ENCODE assay signal across 26 mouse cellular contexts in the genomic region with DNA sequence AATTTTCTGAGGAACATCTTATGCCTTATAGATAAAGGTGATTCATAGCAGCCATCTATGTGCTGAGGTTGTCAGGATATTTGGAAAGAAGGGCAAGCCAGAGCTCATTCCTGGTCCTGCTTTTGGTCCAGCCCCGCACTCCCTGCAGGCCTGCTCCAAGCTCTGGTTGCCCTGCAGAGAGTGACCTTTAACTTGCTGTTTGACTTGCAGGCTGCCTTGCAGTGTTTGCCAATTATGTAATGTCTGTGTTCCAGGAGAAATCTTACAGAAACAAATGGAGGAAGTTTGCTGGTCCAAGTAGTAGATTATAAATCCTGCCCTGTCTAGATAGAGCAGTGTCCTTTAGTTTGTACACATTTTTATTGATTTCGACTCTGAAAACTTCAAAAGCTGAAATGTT. TPM values are rescaled to one million over a fixed set of nuclear protein-coding genes. Genes with fewer than 3 reads are reported as not detected.
DNase-seq lines count a peak whose midpoint lies in the region; ATAC-seq and TF ChIP-seq lines count a peak whose summit lies in the region.
"Had no signal": no experiment of that assay in that cellular context is flagged by ENCODE, and none has a peak within 500 bp of the region (broad histone marks: within the 10 kb centered on the region; RNA-seq: fewer than 3 reads in every experiment).

No protein-coding gene starts in this region.

- H3K27ac ChIP-seq in kidney, adult 2 months (ENCODE audit: insufficient read depth, low read depth, low read length): no peak overlapping the region
- no peak overlapping the region for H3K27ac ChIP-seq in kidney, embryonic 15.5 days
- no peak overlapping the region for H3K27ac ChIP-seq in liver, embryonic 15.5 days (replicated peaks)
- no peak overlapping the region for H3K27ac ChIP-seq in liver, embryonic 11.5 days (ENCODE audit: low read depth, low read length)
- no peak overlapping the region for H3K27ac ChIP-seq in stomach, postnatal 0 days (replicated peaks)
- H3K27ac ChIP-seq: embryonic facial prominence, embryonic 15.5 days; heart, embryonic 13.5 days; hindbrain, postnatal 0 days had no signal

- WGBS in kidney, adult 2 months: 46% methylated on average over 2 of the region's 2 CpGs
- 79% methylated on average over 2 of the region's 2 CpGs for WGBS in kidney, embryonic 15.5 days
- 57% methylated on average over 2 of the region's 2 CpGs for WGBS in liver, embryonic 15.5 days (ENCODE audit: insufficient replicate concordance)
- WGBS in liver, embryonic 11.5 days: 74% methylated on average over 2 of the region's 2 CpGs
- WGBS in stomach, postnatal 0 days: 62% methylated on average over 2 of the region's 2 CpGs

- H3K27me3 ChIP-seq in kidney, adult 2 months (replicated peaks; ENCODE audit: control insufficient read depth, insufficient read depth, low read length): no peaks in the 10 kb centered on the region
- H3K27me3 ChIP-seq in kidney, embryonic 15.5 days: no peaks in the 10 kb centered on the region
- H3K27me3 ChIP-seq in liver, embryonic 15.5 days: no peaks in the 10 kb centered on the region
- no peaks in the 10 kb centered on the region for H3K27me3 ChIP-seq in liver, embryonic 11.5 days (replicated peaks; ENCODE audit: control insufficient read depth, insufficient read depth, low read length)
- H3K27me3 ChIP-seq in stomach, postnatal 0 days (ENCODE audit: control insufficient read depth, insufficient read depth, low read length): no peaks in the 10 kb centered on the region
- H3K27me3 ChIP-seq: embryonic facial prominence, embryonic 15.5 days; heart, embryonic 13.5 days had no signal

- no peak for TF ChIP-seq POLR2A in kidney, adult 2 months (IDR thresholded peaks at IDR 0.05; ENCODE audit: low read depth, low read length)

- no peaks in the 10 kb centered on the region for H3K36me3 ChIP-seq in kidney, adult 2 months (ENCODE audit: control insufficient read depth, insufficient read depth, low read length)
- H3K36me3 ChIP-seq in kidney, embryonic 15.5 days: peaks cover 6% of the 10 kb centered on the region; the same call in 1 of the 2 replicates
- H3K36me3 ChIP-seq in liver, embryonic 15.5 days (replicated peaks): no peaks in the 10 kb centered on the region; the same call in 1 of the 2 replicates
- no peaks in the 10 kb centered on the region for H3K36me3 ChIP-seq in liver, embryonic 11.5 days (ENCODE audit: control insufficient read depth, insufficient read depth, low read length)
- no peaks in the 10 kb centered on the region for H3K36me3 ChIP-seq in stomach, postnatal 0 days (ENCODE audit: control insufficient read depth, insufficient read depth, low read length)

- DNase-seq in adrenal gland, adult 2 months: peak; percentile 49
- no peak for DNase-seq in adrenal gland, postnatal 14 days
- DNase-seq in kidney, adult 2 months: peak; percentile 65
- DNase-seq in liver, embryonic 11.5 days (ENCODE audit: low spot score): no peak
- no peak for DNase-seq in stomach, postnatal 0 days (ENCODE audit: low spot score)
- DNase-seq in urinary bladder, adult 2 months (ENCODE audit: low spot score): no peak
- DNase-seq: cerebellum, adult 11 months; cerebellum, adult 9-11 months; heart, postnatal 14 days; lung, postnatal 4 days; midbrain, embryonic 14.5 days; thymus, adult 2 months; thymus, postnatal 4 days had no signal

- TF ChIP-seq CTCF in kidney, adult 2 months (conservative IDR thresholded peaks at IDR 0.05; ENCODE audit: insufficient read depth, insufficient read length, low read depth, low read length): no peak
- no peak for TF ChIP-seq CTCF in stomach, postnatal 0 days (IDR thresholded peaks at IDR 0.05; ENCODE audit: low read depth)

- no peaks in the 10 kb centered on the region for H3K9me3 ChIP-seq in kidney, embryonic 15.5 days (replicated peaks)
- no peaks in the 10 kb centered on the region for H3K9me3 ChIP-seq in liver, embryonic 15.5 days (replicated peaks)
- no peaks in the 10 kb centered on the region for H3K9me3 ChIP-seq in liver, embryonic 11.5 days (ENCODE audit: control insufficient read depth, low read length)
- no peaks in the 10 kb centered on the region for H3K9me3 ChIP-seq in stomach, postnatal 0 days (ENCODE audit: control insufficient read depth, low read length)
- H3K9me3 ChIP-seq: embryonic facial prominence, embryonic 15.5 days; heart, embryonic 13.5 days had no signal

- no peak for ATAC-seq in kidney, embryonic 15.5 days (replicated peaks; ENCODE audit: low FRiP score)
- ATAC-seq in liver, embryonic 15.5 days (ENCODE audit: insufficient read depth): 0 out of 2 replicates have a peak, but pooled peaks have one; percentile 34
- ATAC-seq in liver, embryonic 11.5 days (replicated peaks; ENCODE audit: low FRiP score): no peak
- peak; percentile 52; the same call in 1 of the 2 replicates for ATAC-seq in stomach, postnatal 0 days (ENCODE audit: low FRiP score, low TSS enrichment)
- ATAC-seq: CD4-positive, CD25-positive, alpha-beta regulatory T cell, adult 4 months; forebrain, embryonic 14.5 days; hindbrain, postnatal 0 days; intestine, embryonic 16.5 days had no signal

- H3K4me3 ChIP-seq in kidney, adult 2 months (ENCODE audit: insufficient read depth, low read depth, low read length): no peak overlapping the region
- no peak overlapping the region for H3K4me3 ChIP-seq in kidney, embryonic 15.5 days (replicated peaks)
- H3K4me3 ChIP-seq in liver, embryonic 15.5 days (replicated peaks): no peak overlapping the region
- no peak overlapping the region for H3K4me3 ChIP-seq in liver, embryonic 11.5 days (ENCODE audit: low read depth, low read length)
- no peak overlapping the region for H3K4me3 ChIP-seq in stomach, postnatal 0 days (ENCODE audit: low read depth, low read length)
- H3K4me3 ChIP-seq: embryonic facial prominence, embryonic 15.5 days; heart, embryonic 13.5 days had no signal

- H3K9ac ChIP-seq in kidney, embryonic 15.5 days: no peak overlapping the region
- no peak overlapping the region for H3K9ac ChIP-seq in liver, embryonic 15.5 days
- no peak overlapping the region for H3K9ac ChIP-seq in liver, embryonic 11.5 days (ENCODE audit: low read depth, low read length)
- H3K9ac ChIP-seq in stomach, postnatal 0 days (ENCODE audit: low read length): no peak overlapping the region
- H3K9ac ChIP-seq: embryonic facial prominence, embryonic 15.5 days; heart, embryonic 13.5 days had no signal

- no peak for TF ChIP-seq EP300 in stomach, postnatal 0 days (optimal IDR thresholded peaks at IDR 0.05)

- H3K4me1 ChIP-seq in kidney, adult 2 months (ENCODE audit: control insufficient read depth, insufficient read depth, low read length): peaks cover 6% of the 10 kb centered on the region; the same call in 1 of the 2 replicates
- no peaks in the 10 kb centered on the region for H3K4me1 ChIP-seq in kidney, embryonic 15.5 days
- H3K4me1 ChIP-seq in liver, embryonic 15.5 days (replicated peaks): peaks cover 12% of the 10 kb centered on the region
- peaks cover 5% of the 10 kb centered on the region; the same call in 1 of the 2 replicates for H3K4me1 ChIP-seq in liver, embryonic 11.5 days (replicated peaks; ENCODE audit: control insufficient read depth, insufficient read depth, low read length)
- no peaks in the 10 kb centered on the region for H3K4me1 ChIP-seq in stomach, postnatal 0 days (replicated peaks; ENCODE audit: control insufficient read depth, insufficient read depth)
- H3K4me1 ChIP-seq: embryonic facial prominence, embryonic 15.5 days had no signal

- no peak overlapping the region for H3K4me2 ChIP-seq in kidney, embryonic 15.5 days
- no peak overlapping the region for H3K4me2 ChIP-seq in liver, embryonic 15.5 days
- H3K4me2 ChIP-seq in liver, embryonic 11.5 days: no peak overlapping the region
- no peak overlapping the region for H3K4me2 ChIP-seq in stomach, postnatal 0 days (replicated peaks; ENCODE audit: low read depth)
- H3K4me2 ChIP-seq: embryonic facial prominence, embryonic 15.5 days; heart, embryonic 13.5 days had no signal

RNA-seq across cellular contexts. Expression of a gene that starts 30.3 kb away (rescaled TPM):
- total RNA-seq in adrenal gland, adult 2 months (2021): not detected
- polyA plus RNA-seq in adrenal gland, adult 2 months (2012; rRNA removed): 0.20 and 0.31 TPM in 2 replicates
- total RNA-seq in adrenal gland, postnatal 14 days (2021): not detected in 2 replicates
- polyA plus RNA-seq in kidney, adult 2 months (2012; rRNA removed): 1.1 and 1.5 TPM in 2 replicates
- polyA plus RNA-seq in kidney, embryonic 15.5 days (2015; fragmentation: Nextera tagmentation; extraction: Ambion mirVana): 1.1 and 1.2 TPM in 2 replicates
- polyA plus RNA-seq in liver, embryonic 15.5 days (2015; fragmentation: Nextera tagmentation; extraction: Ambion mirVana): not detected in 2 replicates
- polyA plus RNA-seq in liver, embryonic 11.5 days (2014; fragmentation: Nextera tagmentation; extraction: Ambion mirVana): not detected in 2 replicates
- 0.06 TPM in 1 of 2 replicates, not detected in the other for polyA plus RNA-seq in stomach, postnatal 0 days (2015; fragmentation: Nextera tagmentation; extraction: Ambion mirVana)
- polyA plus RNA-seq in urinary bladder, adult 2 months (2012; rRNA removed): 0.06 TPM in 1 of 2 replicates, not detected in the other
- total RNA-seq: adrenal gland, postnatal 36 days; common myeloid progenitor, adult 5-6 weeks; gastrocnemius, adult 8-10 months; megakaryocyte-erythroid progenitor cell, adult 5-6 weeks had no signal
- polyA plus RNA-seq: CD4-positive, CD25-positive, alpha-beta regulatory T cell, adult 4 months; forebrain, embryonic 14.5 days; heart, embryonic 13.5 days; intestine, embryonic 16.5 days; small intestine, adult 2 months had no signal

RNA-seq across cellular contexts. Expression of a gene that starts 41.8 kb away (rescaled TPM):
- 10 to 100 TPM; 13.8 to 22.0 TPM for total RNA-seq in adrenal gland, adult 2 months (2021)
- polyA plus RNA-seq in adrenal gland, adult 2 months (2012; rRNA removed): 20.6 and 22.7 TPM in 2 replicates
- total RNA-seq in adrenal gland, postnatal 14 days (2021): 12.4 and 15.1 TPM in 2 replicates
- polyA plus RNA-seq in kidney, adult 2 months (2012; rRNA removed): 25.3 and 27.7 TPM in 2 replicates
- polyA plus RNA-seq in kidney, embryonic 15.5 days (2015; fragmentation: Nextera tagmentation; extraction: Ambion mirVana): 14.2 and 16.5 TPM in 2 replicates
- 4.0 and 4.3 TPM in 2 replicates for polyA plus RNA-seq in liver, embryonic 15.5 days (2015; fragmentation: Nextera tagmentation; extraction: Ambion mirVana)
- 8.6 and 8.8 TPM in 2 replicates for polyA plus RNA-seq in liver, embryonic 11.5 days (2014; fragmentation: Nextera tagmentation; extraction: Ambion mirVana)
- 7.0 and 7.7 TPM in 2 replicates for polyA plus RNA-seq in stomach, postnatal 0 days (2015; fragmentation: Nextera tagmentation; extraction: Ambion mirVana)
- 16.7 and 19.7 TPM in 2 replicates for polyA plus RNA-seq in urinary bladder, adult 2 months (2012; rRNA removed)

Comparison
In these comparisons a context has a peak if more than half of its experiments do, and no peak if none do; other contexts are left out.
1. DNase-seq: peak in adrenal gland, adult 2 months (single experiment) and kidney, adult 2 months (single experiment); none in adrenal gland, postnatal 14 days (single experiment), liver, embryonic 11.5 days (single experiment), stomach, postnatal 0 days (single experiment) and urinary bladder, adult 2 months (single experiment).
2. ATAC-seq: peak in liver, embryonic 15.5 days (single experiment) and stomach, postnatal 0 days (single experiment); none in kidney, embryonic 15.5 days (single experiment) and liver, embryonic 11.5 days (single experiment).